Mouse (Mus musculus): ENCODE data around the gene Metap1d. TPM values are rescaled to one million over a fixed set of nuclear protein-coding genes. Genes with fewer than 3 reads are reported as not detected.

Metap1d gene
- polyA plus RNA-seq, 1 experiment from 2014 or later, result 21.0 TPM

- Histone ChIP-seq H3K4me3 (replicated peaks) (peak overlapping the region; percentile 49), H3K36me3 (replicated peaks) (no peaks in the 10 kb centered on the region), H3K9me3 (replicated peaks) (no peaks in the 10 kb centered on the region), H3K27me3 (peaks cover 97% of the 10 kb centered on the region), H3K27ac (replicated peaks) (no peak overlapping the region), H3K4me2 (peak overlapping the region; percentile 73), H3K9ac (no peak overlapping the region), H3K4me1 (replicated peaks) (peaks cover 36% of the 10 kb centered on the region)
- ATAC-seq (ENCODE audit: insufficient read depth), result peak; percentile 31; the same call in 1 of the 2 replicates
- under 1% methylated on average over 59 of the region's 59 CpGs for WGBS (ENCODE audit: insufficient replicate concordance)
Observed at GRCm38 (mm10) chr2:71545882-71546639, 93.0 kb downstream of the Metap1d start.

GRCm38 (mm10) chr2:71546640-71547071 lies 93.6 kb downstream of the Metap1d start, which contains the start of gene Dlx2:
TSS of gene Dlx2 (minus strand) at chr2:71546754.
- Histone ChIP-seq H3K4me3 (replicated peaks) (peak within 1 kb of the TSS; percentile 49), H3K27me3 (peaks cover 97% of the 10 kb centered on the region), H3K9me3 (replicated peaks) (no peaks in the 10 kb centered on the region), H3K4me2 (peak within 1 kb of the TSS; percentile 73), H3K36me3 (replicated peaks) (no peaks in the 10 kb centered on the region), H3K27ac (replicated peaks) (no peak within 1 kb of the TSS), H3K4me1 (replicated peaks) (peaks cover 33% of the 10 kb centered on the region), H3K9ac (no peak within 1 kb of the TSS)
- under 1% methylated on average over 37 of the region's 37 CpGs for WGBS (ENCODE audit: insufficient replicate concordance)
- ATAC-seq (ENCODE audit: insufficient read depth), result no peak

- no peak for ATAC-seq (ENCODE audit: insufficient read depth)
- peaks cover 33% of the 10 kb centered on the region for H3K4me1 ChIP-seq (replicated peaks)
- no peaks in the 10 kb centered on the region for H3K9me3 ChIP-seq (replicated peaks)
- H3K36me3 ChIP-seq (replicated peaks), result no peaks in the 10 kb centered on the region
- no peak overlapping the region for H3K4me2 ChIP-seq
- H3K27ac ChIP-seq (replicated peaks), result no peak overlapping the region
- no peak overlapping the region for H3K4me3 ChIP-seq (replicated peaks)
- peaks cover 97% of the 10 kb centered on the region for H3K27me3 ChIP-seq
- no peak overlapping the region for H3K9ac ChIP-seq
- WGBS (ENCODE audit: insufficient replicate concordance), result 2% methylated on average over 8 of the region's 8 CpGs
Observed at GRCm38 (mm10) chr2:71547829-71548228, 94.8 kb downstream of the Metap1d start.

GRCm38 (mm10) chr2:71550330-71550729 lies 97.3 kb downstream of the Metap1d start:
- no peak for ATAC-seq (ENCODE audit: insufficient read depth)

GRCm38 (mm10) chr2:71551704-71552103 lies 98.6 kb downstream of the Metap1d start:
- WGBS (ENCODE audit: insufficient replicate concordance), result under 1% methylated on average over 18 of the region's 18 CpGs
- H3K9ac ChIP-seq, result no peak overlapping the region
- no peaks in the 10 kb centered on the region for H3K9me3 ChIP-seq (replicated peaks)
- no peak overlapping the region for H3K4me2 ChIP-seq
- H3K4me1 ChIP-seq (replicated peaks), result peaks cover 3% of the 10 kb centered on the region
- no peak overlapping the region for H3K4me3 ChIP-seq (replicated peaks)
- H3K27me3 ChIP-seq, result peaks cover 78% of the 10 kb centered on the region
- ATAC-seq (ENCODE audit: insufficient read depth), result no peak
- H3K36me3 ChIP-seq (replicated peaks), result no peaks in the 10 kb centered on the region
- no peak overlapping the region for H3K27ac ChIP-seq (replicated peaks)

More at GRCm38 (mm10) chr2:71550330-71550729, 97.3 kb downstream of the Metap1d start:
- Histone ChIP-seq H3K9me3 (replicated peaks) (no peaks in the 10 kb centered on the region), H3K27ac (replicated peaks) (no peak overlapping the region), H3K36me3 (replicated peaks) (no peaks in the 10 kb centered on the region), H3K9ac (no peak overlapping the region), H3K27me3 (peaks cover 91% of the 10 kb centered on the region), H3K4me2 (no peak overlapping the region), H3K4me3 (replicated peaks) (no peak overlapping the region), H3K4me1 (replicated peaks) (peaks cover 16% of the 10 kb centered on the region)
- 14% methylated on average over 3 of the region's 3 CpGs for WGBS (ENCODE audit: insufficient replicate concordance)

GRCm38 (mm10) chr2:71556071-71556470 lies 103.0 kb downstream of the Metap1d start:
- H3K27me3 ChIP-seq, result peaks cover 46% of the 10 kb centered on the region
- H3K4me2 ChIP-seq, result no peak overlapping the region
- H3K4me3 ChIP-seq (replicated peaks), result no peak overlapping the region

GRCm38 (mm10) chr2:71566466-71566865 lies 113.4 kb downstream of the Metap1d start:
- H3K9me3 ChIP-seq (replicated peaks), result no peaks in the 10 kb centered on the region
- H3K9ac ChIP-seq, result no peak overlapping the region
- no peak overlapping the region for H3K27ac ChIP-seq (replicated peaks)
- H3K4me2 ChIP-seq, result no peak overlapping the region
- no peaks in the 10 kb centered on the region for H3K4me1 ChIP-seq (replicated peaks)
- H3K4me3 ChIP-seq (replicated peaks), result no peak overlapping the region
- ATAC-seq (ENCODE audit: insufficient read depth), result no peak
- no peaks in the 10 kb centered on the region for H3K36me3 ChIP-seq (replicated peaks)
- H3K27me3 ChIP-seq, result peaks cover 6% of the 10 kb centered on the region; the same call in 1 of the 2 replicates
- WGBS (ENCODE audit: insufficient replicate concordance), result 70% methylated on average over 9 of the region's 9 CpGs

More at GRCm38 (mm10) chr2:71556071-71556470, 103.0 kb downstream of the Metap1d start:
- no peaks in the 10 kb centered on the region for H3K4me1 ChIP-seq (replicated peaks)
- H3K36me3 ChIP-seq (replicated peaks), result no peaks in the 10 kb centered on the region
- 56% methylated on average over 5 of the region's 5 CpGs for WGBS (ENCODE audit: insufficient replicate concordance)
- H3K9ac ChIP-seq, result no peak overlapping the region
- H3K27ac ChIP-seq (replicated peaks), result no peak overlapping the region
- H3K9me3 ChIP-seq (replicated peaks), result no peaks in the 10 kb centered on the region
- ATAC-seq (ENCODE audit: insufficient read depth), result no peak

- H3K4me2 ChIP-seq, result no peak overlapping the region
Observed at GRCm38 (mm10) chr2:71573736-71574135, 120.7 kb downstream of the Metap1d start.

More at GRCm38 (mm10) chr2:71573736-71574135, 120.7 kb downstream of the Metap1d start:
- ATAC-seq (ENCODE audit: insufficient read depth), result no peak
- Histone ChIP-seq H3K36me3 (replicated peaks) (no peaks in the 10 kb centered on the region), H3K27ac (replicated peaks) (no peak overlapping the region), H3K9me3 (replicated peaks) (no peaks in the 10 kb centered on the region), H3K9ac (no peak overlapping the region), H3K27me3 (peaks cover 3% of the 10 kb centered on the region; the same call in 1 of the 2 replicates), H3K4me3 (replicated peaks) (no peak overlapping the region), H3K4me1 (replicated peaks) (no peaks in the 10 kb centered on the region)
- WGBS (ENCODE audit: insufficient replicate concordance), result 24% methylated on average over 4 of the region's 4 CpGs

Other genes with a start within 250 kb of the Metap1d start
- gene Dync1i2, start 241.6 kb upstream of the Metap1d start, polyA plus RNA-seq (2015; fragmentation: Nextera tagmentation; extraction: Ambion mirVana), result 22.5 and 24.2 TPM in 2 replicates
- 25.5 and 25.6 TPM in 2 replicates for gene Slc25a12, start 85.5 kb upstream of the Metap1d start, polyA plus RNA-seq (2015; fragmentation: Nextera tagmentation; extraction: Ambion mirVana)
- 94.9 and 107 TPM in 2 replicates for gene Hat1, start 64.3 kb upstream of the Metap1d start, polyA plus RNA-seq (2015; fragmentation: Nextera tagmentation; extraction: Ambion mirVana)
- 0.05 and 0.17 TPM in 2 replicates for gene Dlx1, start 74.8 kb downstream of the Metap1d start, polyA plus RNA-seq (2015; fragmentation: Nextera tagmentation; extraction: Ambion mirVana)
- gene Dlx2, start 93.5 kb downstream of the Metap1d start, polyA plus RNA-seq (2015; fragmentation: Nextera tagmentation; extraction: Ambion mirVana), result 0.03 TPM in 1 of 2 replicates, not detected in the other